Mouse (Mus musculus) kidney, embryonic 15.5 days (tissue): ENCODE measurements around the gene BC048562. TPM values are rescaled to one million over a fixed set of nuclear protein-coding genes. Genes with fewer than 3 reads are reported as not detected.
A peak's percentile ranks its signal among the peaks of the same experiment; 100 is the strongest.

Experiments
- ATAC-seq: fragments of 200-750 bp; cut with Nextera tagmentation; replicated peaks from 2 replicates; pipeline ENCODE4 v1.8.0; 2017; ENCODE audit warnings: moderate TSS enrichment; ENCODE audit not compliant: low FRiP score
- H3K27ac ChIP-seq: fragments of 300-500 bp; sonication (generic); 2 replicates; pipeline ENCODE4 v1.5.1; 2015; ENCODE audit warnings: mild to moderate bottlenecking, inconsistent platforms
- H3K27me3 ChIP-seq: fragments of 300-500 bp; sonication (generic); 2 replicates; pipeline ENCODE4 v1.6.1; 2015; ENCODE audit warnings: inconsistent platforms
- H3K36me3 ChIP-seq: fragments of 300-500 bp; sonication (generic); 2 replicates; pipeline ENCODE4 v1.6.1; 2015; ENCODE audit warnings: inconsistent platforms
- H3K4me1 ChIP-seq: fragments of 300-500 bp; sonication (generic); 2 replicates; pipeline ENCODE4 v1.6.1; 2015; ENCODE audit warnings: inconsistent platforms
- H3K4me2 ChIP-seq: fragments of 300-500 bp; sonication (generic); 2 replicates; pipeline ENCODE4 v1.6.1; 2015; ENCODE audit warnings: moderate library complexity, mild to moderate bottlenecking, inconsistent platforms
- H3K4me3 ChIP-seq: fragments of 300-500 bp; sonication (generic); replicated peaks from 2 replicates; pipeline ENCODE4 v1.5.1; 2015; ENCODE audit warnings: mild to moderate bottlenecking, inconsistent platforms
- H3K9ac ChIP-seq: fragments of 300-500 bp; sonication (generic); 2 replicates; pipeline ENCODE4 v1.6.1; 2015; ENCODE audit warnings: mild to moderate bottlenecking, inconsistent platforms
- H3K9me3 ChIP-seq: fragments of 300-500 bp; sonication (generic); replicated peaks from 2 replicates; pipeline ENCODE4 v1.6.1; 2016; ENCODE audit warnings: inconsistent platforms
- WGBS: fragments of 180-500 bp; shearing (Covaris S2); methylation state at CpG from one replicate; pipeline ENCODE4 v1.1.7; 2015; ENCODE audit warnings: mixed read lengths; 5-methylcytosine and 5-hydroxymethylcytosine counted together
- polyA plus RNA-seq: library from polyadenylated mRNA; unstranded; fragments of >200 nt; fragmentation: Nextera tagmentation; extraction: Ambion mirVana; gene quantifications from 2 replicates; pipeline ENCODE4 v1.2.1, GENCODE M21; 2015

Gene BC048562
- polyA plus RNA-seq, 1 experiment from 2014 or later, result not detected

DNA sequence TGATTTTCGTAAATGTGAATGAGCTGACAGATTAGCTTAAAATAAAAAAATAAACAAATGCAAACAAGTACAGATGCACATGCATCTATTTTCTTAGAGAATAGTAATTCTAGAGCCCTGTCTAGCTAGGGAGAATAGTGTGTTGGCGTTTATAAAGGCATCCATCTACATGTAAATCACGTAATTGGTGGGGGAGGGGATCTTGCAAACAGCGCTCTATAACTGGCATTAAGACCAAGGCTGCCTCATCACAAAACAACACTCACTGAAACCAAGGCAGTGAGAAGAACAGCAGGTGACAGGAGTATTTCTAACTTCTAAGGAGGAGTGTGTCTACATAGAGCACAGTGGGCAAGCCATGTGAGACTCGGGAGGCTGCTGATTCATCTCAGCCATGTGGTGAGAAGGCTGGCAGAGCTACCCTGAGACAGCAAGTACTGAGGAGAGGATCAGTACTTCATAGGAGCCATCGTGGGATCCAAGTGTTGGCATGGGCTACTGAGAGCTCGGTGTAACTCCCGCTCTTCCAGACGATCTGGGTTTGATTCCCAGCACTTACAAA is 24.8 kb upstream of the BC048562 start:
- no peak overlapping the region for H3K4me2 ChIP-seq
- 78% methylated on average over 9 of the region's 9 CpGs for WGBS
- ATAC-seq, result no peak
- no peak overlapping the region for H3K9ac ChIP-seq
- no peak overlapping the region for H3K4me3 ChIP-seq
- no peak overlapping the region for H3K27ac ChIP-seq
- H3K4me1 ChIP-seq, result no peaks in the 10 kb centered on the region
- H3K36me3 ChIP-seq, result no peaks in the 10 kb centered on the region
- no peaks in the 10 kb centered on the region for H3K27me3 ChIP-seq
- no peaks in the 10 kb centered on the region for H3K9me3 ChIP-seq

DNA sequence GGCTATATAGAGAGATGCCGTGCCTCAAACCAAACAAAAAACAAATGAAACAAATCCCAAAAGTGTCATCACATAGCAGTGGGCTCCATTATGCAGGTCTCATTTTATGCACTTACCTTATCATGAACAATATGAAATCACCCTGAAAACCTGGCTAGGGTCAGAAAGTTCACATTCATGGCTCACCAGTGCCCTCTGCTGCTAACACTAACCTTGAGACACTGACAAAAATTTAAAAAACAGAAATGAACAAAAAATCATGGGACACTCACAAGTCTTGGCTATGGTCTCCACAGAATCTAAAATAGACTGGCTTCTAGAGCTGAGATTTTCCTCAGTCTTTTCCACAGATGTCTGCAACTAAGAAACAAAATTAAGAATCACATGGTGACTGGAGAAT is 24.1 kb upstream of the BC048562 start:
- WGBS, result 70% methylated on average over 1 of the region's 1 CpGs
- no peak for ATAC-seq

DNA sequence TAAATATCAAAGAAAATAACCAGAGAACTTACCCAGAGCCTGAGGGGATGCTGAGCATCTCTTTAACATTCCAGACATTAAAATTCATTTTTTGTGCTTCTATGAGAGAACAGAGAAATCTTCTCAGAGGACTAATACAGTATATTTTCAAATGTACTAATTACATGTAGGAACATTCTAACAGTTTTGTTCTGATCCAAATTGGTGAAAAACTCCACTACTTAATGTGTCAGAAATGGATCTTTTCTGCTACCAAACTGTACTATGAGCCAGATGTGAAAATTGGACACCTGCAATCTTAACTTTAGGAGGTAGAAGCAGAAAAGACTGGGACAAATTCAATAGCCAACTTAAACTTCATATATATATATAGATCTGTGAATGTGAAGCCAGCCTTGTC is 7.9 kb upstream of the BC048562 start, which contains the start of gene Ccdc36:
Gene Ccdc36, minus strand, starts transcription at position 101 of the 400 bp plus-strand sequence.
- H3K9me3 ChIP-seq, result no peaks in the 10 kb centered on the region
- H3K9ac ChIP-seq, result no peak within 1 kb of the TSS
- no peaks in the 10 kb centered on the region for H3K36me3 ChIP-seq
- H3K4me1 ChIP-seq, result 0 out of 2 replicates have a peak, but pooled peaks cover 5% of the 10 kb centered on the region
- no peaks in the 10 kb centered on the region for H3K27me3 ChIP-seq
- H3K4me2 ChIP-seq, result no peak within 1 kb of the TSS
- H3K27ac ChIP-seq, result no peak within 1 kb of the TSS
- ATAC-seq, result no peak
- H3K4me3 ChIP-seq, result no peak within 1 kb of the TSS

More for the DNA sequence above, 24.1 kb upstream of the BC048562 start:
- Histone ChIP-seq H3K9ac (no peak overlapping the region), H3K27ac (no peak overlapping the region), H3K9me3 (no peaks in the 10 kb centered on the region), H3K27me3 (no peaks in the 10 kb centered on the region), H3K4me1 (no peaks in the 10 kb centered on the region), H3K4me3 (no peak overlapping the region), H3K4me2 (no peak overlapping the region), H3K36me3 (no peaks in the 10 kb centered on the region)

DNA sequence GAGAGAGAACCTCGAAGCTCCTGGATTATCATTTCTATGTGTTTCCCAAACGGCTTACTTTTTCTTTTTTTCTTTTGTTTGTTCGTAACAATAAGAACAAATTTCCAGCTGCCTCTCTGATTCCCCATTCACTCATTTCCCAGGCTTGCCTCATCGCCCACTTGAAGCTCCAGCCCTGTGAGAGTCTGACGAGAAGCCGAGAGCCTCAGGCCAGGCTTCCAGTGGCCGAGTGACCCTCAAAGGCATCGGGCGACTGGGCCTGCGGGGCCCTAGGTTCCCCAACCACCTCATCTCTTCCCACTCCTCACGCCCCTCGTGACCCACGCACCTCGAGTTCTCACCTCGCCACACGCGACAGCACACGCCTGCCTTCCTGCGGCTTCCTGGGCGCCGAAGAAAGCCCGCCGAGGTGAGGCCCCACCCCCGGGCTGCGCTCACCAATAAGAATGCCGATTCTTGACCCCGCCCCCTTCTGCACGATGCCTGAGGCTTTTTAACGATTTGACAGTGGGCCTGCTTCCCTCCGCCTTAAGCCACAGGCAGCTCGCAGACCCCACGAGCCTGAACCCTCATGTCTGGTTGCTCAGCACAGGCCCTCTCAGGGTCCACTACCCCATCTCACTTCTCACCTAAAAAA is 4.7 kb upstream of the BC048562 start:
- peak; percentile 73 for ATAC-seq
- Histone ChIP-seq H3K9me3 (no peaks in the 10 kb centered on the region), H3K36me3 (no peaks in the 10 kb centered on the region), H3K9ac (peak overlapping the region; percentile 41; the same call in 1 of the 2 replicates), H3K4me3 (peak overlapping the region; percentile 37), H3K4me2 (peak overlapping the region; percentile 63), H3K27me3 (no peaks in the 10 kb centered on the region), H3K27ac (no peak overlapping the region), H3K4me1 (0 out of 2 replicates have a peak, but pooled peaks cover 5% of the 10 kb centered on the region)
- 46% methylated on average over 32 of the region's 32 CpGs for WGBS

DNA sequence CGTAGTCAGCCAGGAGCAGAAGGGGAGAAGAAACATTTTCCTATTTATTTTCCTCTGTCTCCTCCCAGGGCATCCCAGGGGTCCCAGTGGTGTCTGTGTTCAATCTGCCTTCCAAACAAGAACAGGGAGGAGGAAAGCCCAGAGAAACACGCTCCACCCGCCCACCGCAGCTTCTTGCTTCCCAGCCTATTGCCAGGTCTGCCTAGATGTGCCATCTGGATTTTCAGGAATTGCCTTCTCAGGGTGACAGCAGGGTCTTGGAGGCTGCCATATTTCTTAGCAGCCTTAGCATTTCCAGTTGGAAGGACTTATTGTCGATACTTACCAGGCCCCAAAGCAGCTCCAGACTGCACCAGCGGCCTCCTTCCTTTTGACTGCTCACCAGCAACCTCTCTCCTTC is 2.9 kb downstream of the BC048562 start:
- Histone ChIP-seq H3K27ac (no peak overlapping the region), H3K36me3 (no peaks in the 10 kb centered on the region), H3K9me3 (no peaks in the 10 kb centered on the region), H3K4me3 (no peak overlapping the region), H3K4me2 (no peak overlapping the region), H3K4me1 (no peaks in the 10 kb centered on the region), H3K27me3 (no peaks in the 10 kb centered on the region), H3K9ac (no peak overlapping the region)
- 78% methylated on average over 6 of the region's 6 CpGs for WGBS
- no peak for ATAC-seq

DNA sequence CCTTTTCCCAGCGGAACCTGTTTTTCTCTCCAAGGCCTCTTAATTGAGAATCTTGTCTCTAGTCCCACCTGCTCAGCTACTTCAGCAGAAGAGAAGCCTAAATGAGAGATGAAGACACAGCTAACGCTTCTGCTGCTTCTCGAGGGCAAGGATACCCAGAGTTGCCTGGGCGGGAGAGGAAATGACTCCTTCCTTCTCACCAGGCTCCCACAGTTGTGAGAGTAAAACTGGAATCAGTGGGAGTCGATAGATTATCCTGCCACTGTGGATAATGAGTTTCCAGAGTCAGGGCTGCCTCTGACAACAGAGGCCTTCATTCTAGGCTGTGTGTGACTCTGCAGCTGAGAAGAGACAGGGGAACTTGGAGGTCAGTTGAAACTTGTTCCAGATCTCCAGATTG is 4.2 kb downstream of the BC048562 start:
- no peak overlapping the region for H3K27ac ChIP-seq
- no peak overlapping the region for H3K9ac ChIP-seq
- H3K4me1 ChIP-seq, result 0 out of 2 replicates have a peak, but pooled peaks cover 3% of the 10 kb centered on the region
- no peak overlapping the region for H3K4me3 ChIP-seq
- no peak overlapping the region for H3K4me2 ChIP-seq
- no peaks in the 10 kb centered on the region for H3K9me3 ChIP-seq
- whole genome bisulfite sequencing, result 66% methylated on average over 5 of the region's 5 CpGs
- H3K27me3 ChIP-seq, result no peaks in the 10 kb centered on the region
- ATAC-seq, result no peak
- H3K36me3 ChIP-seq, result no peaks in the 10 kb centered on the region

DNA sequence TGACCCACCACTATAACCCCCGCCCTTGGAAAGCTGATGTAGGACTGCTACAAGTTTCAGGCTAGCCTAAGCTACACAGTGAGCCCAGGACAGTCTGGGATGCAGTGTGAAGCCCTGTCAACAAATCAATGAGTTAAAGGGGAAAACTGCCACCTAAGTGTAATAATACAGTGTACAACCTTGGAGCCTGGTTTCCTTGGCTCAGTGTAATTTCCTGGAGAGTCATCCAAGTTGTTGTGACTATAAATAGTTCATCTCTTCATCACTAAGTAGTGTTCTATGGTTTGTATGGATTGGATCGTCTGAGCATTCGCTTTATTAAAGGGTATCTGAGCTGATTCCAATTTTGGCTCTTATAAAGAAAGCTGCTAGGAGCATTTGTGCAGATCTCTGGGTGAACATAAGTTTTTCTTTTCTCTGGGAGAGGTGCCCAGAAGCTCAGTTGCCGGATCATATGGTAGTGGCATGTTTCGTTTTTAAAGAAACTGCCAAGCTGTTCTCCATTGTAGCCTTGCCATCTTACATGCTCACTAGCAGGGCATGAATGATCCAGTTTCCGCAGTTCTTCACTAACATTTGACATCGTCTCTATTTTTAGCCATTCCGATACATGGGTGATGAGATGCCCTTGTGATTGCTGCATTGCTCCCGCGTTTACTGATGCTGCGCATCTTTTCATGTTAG is 5.1 kb downstream of the BC048562 start:
- Histone ChIP-seq H3K36me3 (no peaks in the 10 kb centered on the region), H3K9me3 (no peaks in the 10 kb centered on the region), H3K4me2 (no peak overlapping the region), H3K4me1 (0 out of 2 replicates have a peak, but pooled peaks cover 3% of the 10 kb centered on the region), H3K27me3 (no peaks in the 10 kb centered on the region), H3K27ac (no peak overlapping the region), H3K9ac (no peak overlapping the region), H3K4me3 (no peak overlapping the region)
- WGBS, result 89% methylated on average over 11 of the region's 11 CpGs
- ATAC-seq, result no peak

DNA sequence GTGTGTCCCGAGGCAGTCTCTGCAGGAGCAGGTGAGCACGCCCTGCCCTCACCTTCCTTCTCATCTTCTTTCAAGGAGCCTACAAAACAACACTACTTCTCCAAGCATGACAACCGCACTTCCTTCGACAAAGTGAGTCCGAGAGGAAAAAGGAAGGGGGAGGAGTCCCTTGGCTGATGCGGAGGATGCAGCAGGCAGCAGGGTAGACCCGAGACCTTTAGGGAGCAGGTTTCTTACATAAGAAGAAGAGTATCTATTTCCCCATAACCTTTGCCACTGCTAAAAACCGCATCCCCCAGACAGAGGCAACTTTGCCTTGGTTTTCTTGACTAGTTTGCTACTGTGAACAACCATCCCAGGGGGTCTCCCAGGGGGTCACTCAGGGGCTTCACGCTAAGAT is 8.8 kb downstream of the BC048562 start:
- no peak overlapping the region for H3K9ac ChIP-seq
- no peaks in the 10 kb centered on the region for H3K27me3 ChIP-seq
- peaks cover 11% of the 10 kb centered on the region for H3K4me1 ChIP-seq
- no peak overlapping the region for H3K4me3 ChIP-seq
- H3K4me2 ChIP-seq, result no peak overlapping the region
- H3K27ac ChIP-seq, result no peak overlapping the region
- peaks cover 11% of the 10 kb centered on the region; the same call in 1 of the 2 replicates for H3K36me3 ChIP-seq
- WGBS, result 52% methylated on average over 9 of the region's 9 CpGs
- ATAC-seq, result no peak
- H3K9me3 ChIP-seq, result no peaks in the 10 kb centered on the region

DNA sequence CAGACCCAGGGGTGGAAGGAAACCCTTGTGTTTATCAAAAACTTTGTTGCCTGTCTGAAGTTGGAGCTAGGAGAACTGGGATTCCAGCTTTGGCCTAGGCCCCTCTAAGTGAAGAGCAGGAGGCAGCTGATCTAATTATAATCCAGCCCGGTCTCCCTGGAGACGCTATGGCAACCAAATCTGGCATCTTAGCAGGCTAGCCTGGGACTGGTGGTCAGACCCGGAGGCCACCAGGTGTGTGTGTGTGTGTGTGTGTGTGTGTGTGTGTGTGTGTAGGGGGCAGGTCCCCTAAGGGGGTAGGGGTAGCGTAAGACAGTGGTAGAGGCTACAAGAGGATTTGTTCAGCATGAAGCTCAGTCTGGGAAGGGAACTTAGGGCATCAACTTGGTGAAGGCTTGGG is 13.6 kb downstream of the BC048562 start:
- H3K4me2 ChIP-seq, result peak overlapping the region; percentile 98; the same call in 1 of the 2 replicates
- whole genome bisulfite sequencing, result 52% methylated on average over 4 of the region's 4 CpGs
- H3K4me1 ChIP-seq, result peaks cover 46% of the 10 kb centered on the region
- no peak for ATAC-seq
- H3K9ac ChIP-seq, result no peak overlapping the region
- no peak overlapping the region for H3K4me3 ChIP-seq
- H3K27me3 ChIP-seq, result no peaks in the 10 kb centered on the region
- H3K36me3 ChIP-seq, result peaks cover 11% of the 10 kb centered on the region; the same call in 1 of the 2 replicates
- H3K27ac ChIP-seq, result peak overlapping the region; percentile 54
- H3K9me3 ChIP-seq, result no peaks in the 10 kb centered on the region

DNA sequence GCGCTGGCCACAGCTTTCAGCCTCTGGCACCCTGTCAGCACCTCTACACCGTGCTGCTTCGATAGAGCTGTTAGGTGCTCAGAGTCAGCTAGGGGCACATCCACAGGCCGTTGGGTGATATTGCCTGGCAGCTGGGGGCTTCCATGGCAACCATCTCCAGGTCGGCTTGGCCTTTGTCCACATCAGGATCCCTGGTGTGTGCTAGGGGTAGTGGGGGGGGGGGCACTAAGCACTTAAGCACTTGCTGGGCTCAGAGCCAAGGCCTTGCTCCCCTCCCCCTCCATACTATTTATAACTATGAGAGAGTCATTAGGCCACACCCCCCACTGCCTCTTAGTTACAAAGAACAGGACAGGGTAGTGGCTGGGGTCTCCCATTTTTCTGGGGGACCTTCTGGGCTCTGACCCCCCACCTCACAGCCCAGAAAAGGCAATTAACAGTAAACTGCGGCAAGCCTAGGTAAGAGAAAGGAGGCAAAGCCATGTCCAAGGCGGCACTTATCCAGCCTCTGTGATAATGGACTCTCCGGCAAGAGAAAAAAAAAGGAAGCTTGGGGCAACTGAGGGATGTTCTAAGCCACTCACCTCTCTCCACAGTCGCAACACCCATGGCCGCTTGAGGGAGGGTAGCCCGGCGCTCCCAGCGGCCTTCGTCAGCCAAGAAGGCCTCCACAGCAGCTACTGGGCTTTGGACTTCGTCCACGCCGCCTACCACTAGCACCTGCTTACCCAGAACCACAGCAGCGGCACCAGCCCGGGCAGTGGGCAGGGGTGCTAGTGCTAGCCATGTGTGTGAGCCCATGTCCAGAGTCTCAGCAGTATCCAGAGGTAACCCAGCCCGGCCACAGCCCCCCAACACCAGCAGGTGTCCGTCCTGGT is 14.2 kb downstream of the BC048562 start:
- WGBS, result 67% methylated on average over 21 of the region's 21 CpGs

DNA sequence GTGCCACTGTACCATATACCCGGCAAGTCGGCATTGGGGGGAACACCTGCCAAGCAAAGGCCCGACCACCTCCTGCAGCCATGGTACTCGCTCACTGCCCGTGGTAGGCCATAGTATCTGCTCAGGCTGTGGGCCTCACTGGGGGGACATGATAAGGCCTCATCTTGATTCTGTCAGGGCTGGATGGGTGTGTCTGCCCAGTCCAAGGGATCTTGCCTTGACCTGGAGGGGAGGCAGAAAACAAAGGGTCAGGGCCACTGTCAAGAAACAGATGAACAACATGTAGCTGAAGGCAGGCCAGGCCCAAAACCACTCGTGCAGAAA is 14.8 kb downstream of the BC048562 start:
- Histone ChIP-seq H3K9ac (no peak overlapping the region), H3K4me3 (0 out of 2 replicates have a peak overlapping the region, but pooled peaks have one; percentile 69), H3K4me1 (peaks cover 42% of the 10 kb centered on the region), H3K27me3 (no peaks in the 10 kb centered on the region), H3K9me3 (no peaks in the 10 kb centered on the region), H3K27ac (0 out of 2 replicates have a peak overlapping the region, but pooled peaks have one; percentile 54), H3K4me2 (peak overlapping the region; percentile 98), H3K36me3 (peaks cover 11% of the 10 kb centered on the region; the same call in 1 of the 2 replicates)
- WGBS, result 76% methylated on average over 6 of the region's 6 CpGs
- ATAC-seq, result no peak

More for the DNA sequence above, 14.2 kb downstream of the BC048562 start:
- Histone ChIP-seq H3K9me3 (no peaks in the 10 kb centered on the region), H3K27ac (peak overlapping the region; percentile 54), H3K4me3 (0 out of 2 replicates have a peak overlapping the region, but pooled peaks have one; percentile 69), H3K4me1 (peaks cover 42% of the 10 kb centered on the region), H3K9ac (no peak overlapping the region), H3K27me3 (no peaks in the 10 kb centered on the region), H3K4me2 (peak overlapping the region; percentile 98), H3K36me3 (peaks cover 11% of the 10 kb centered on the region; the same call in 1 of the 2 replicates)
- ATAC-seq, result peak; percentile 14; the same call in 1 of the 2 replicates
